In the genomic region with DNA sequence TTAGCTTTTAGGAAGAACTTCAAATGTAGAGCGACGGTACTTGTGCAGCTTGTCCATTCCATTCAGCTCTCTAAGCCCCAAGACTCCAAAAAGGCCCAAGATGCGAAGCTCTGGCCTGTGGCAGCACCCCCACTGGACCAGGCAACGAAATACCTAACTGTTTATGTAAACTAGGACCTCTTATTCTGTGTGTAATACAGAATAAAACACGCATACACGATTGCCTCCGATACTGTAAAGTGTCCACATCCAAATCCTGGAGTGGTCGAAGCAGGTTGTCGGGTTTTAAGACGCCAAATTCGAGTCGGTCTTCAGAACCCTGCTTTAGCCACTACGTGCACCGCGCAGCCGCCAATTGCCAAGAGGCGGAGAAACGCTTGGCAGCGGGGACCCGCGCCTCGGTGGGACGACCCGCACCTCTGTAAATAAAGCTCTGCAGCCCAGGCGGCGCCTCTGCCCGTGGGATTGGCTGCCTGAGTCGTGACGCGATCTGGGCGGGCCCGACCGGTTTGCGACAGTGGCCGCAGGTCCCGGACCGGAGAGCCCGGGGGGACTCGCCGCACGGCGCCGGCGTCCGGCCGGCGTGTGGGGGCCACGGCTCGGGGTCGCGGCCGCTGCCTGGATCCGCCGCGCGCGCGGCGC, we compare ENCODE assay signal across 8 mouse cellular contexts. TPM values are rescaled to one million over a fixed set of nuclear protein-coding genes. Genes with fewer than 3 reads are reported as not detected.
DNase-seq lines count a peak whose midpoint lies in the region; ATAC-seq and TF ChIP-seq lines count a peak whose summit lies in the region.

A gene (plus strand): TSS at position 462 of the 642 bp plus-strand sequence.

- peak within 1 kb of the TSS; percentile 74 for H3K4me2 ChIP-seq in embryonic facial prominence, embryonic 14.5 days (ENCODE audit: low read depth, low read length)
- H3K4me2 ChIP-seq in limb, embryonic 14.5 days (replicated peaks; ENCODE audit: low read depth, low read length, severe bottlenecking) = peak within 1 kb of the TSS; percentile 87
- peak within 1 kb of the TSS; percentile 89 for H3K4me2 ChIP-seq in midbrain, postnatal 0 days (ENCODE audit: low read depth, low read length, poor library complexity, severe bottlenecking)

- peak within 1 kb of the TSS; percentile 90 for H3K4me3 ChIP-seq in embryonic facial prominence, embryonic 14.5 days (ENCODE audit: low read depth, low read length)
- peak within 1 kb of the TSS; percentile 90 for H3K4me3 ChIP-seq in limb, embryonic 14.5 days (replicated peaks; ENCODE audit: low read length)
- H3K4me3 ChIP-seq in midbrain, postnatal 0 days (ENCODE audit: low read depth, low read length) = peak within 1 kb of the TSS; percentile 92

- H3K9me3 ChIP-seq in embryonic facial prominence, embryonic 14.5 days (ENCODE audit: control insufficient read depth, low read length) = peaks cover 7% of the 10 kb centered on the region
- H3K9me3 ChIP-seq in limb, embryonic 14.5 days (ENCODE audit: control insufficient read depth, low read length) = peaks cover 6% of the 10 kb centered on the region; the same call in 1 of the 2 replicates
- H3K9me3 ChIP-seq in midbrain, postnatal 0 days (ENCODE audit: low read length) = no peaks in the 10 kb centered on the region

- TF ChIP-seq CTCF in midbrain, postnatal 0 days (IDR thresholded peaks at IDR 0.05) = no peak; the same call in 1 of the 2 replicates

- no peaks in the 10 kb centered on the region for H3K4me1 ChIP-seq in embryonic facial prominence, embryonic 14.5 days (ENCODE audit: control insufficient read depth, insufficient read depth, low read length)
- no peaks in the 10 kb centered on the region for H3K4me1 ChIP-seq in limb, embryonic 14.5 days (ENCODE audit: control insufficient read depth, insufficient read depth, low read length)
- H3K4me1 ChIP-seq in midbrain, postnatal 0 days (ENCODE audit: insufficient read depth, low read length) = no peaks in the 10 kb centered on the region

- peak within 1 kb of the TSS; percentile 79 for H3K9ac ChIP-seq in embryonic facial prominence, embryonic 14.5 days (ENCODE audit: low read depth, low read length)
- H3K9ac ChIP-seq in limb, embryonic 14.5 days (ENCODE audit: low read depth, low read length, severe bottlenecking) = peak within 1 kb of the TSS; percentile 79
- H3K9ac ChIP-seq in midbrain, postnatal 0 days (replicated peaks; ENCODE audit: low read length, poor library complexity, severe bottlenecking) = peak within 1 kb of the TSS; percentile 62

- TF ChIP-seq POLR2A in limb, embryonic 14.5 days (IDR thresholded peaks at IDR 0.05; ENCODE audit: borderline replicate concordance, extremely low read depth, insufficient read depth, insufficient read length) = 0 out of 2 replicates have a peak, but pooled peaks have one; percentile 29

- 1% methylated on average over 23 of the region's 59 CpGs for WGBS in embryonic facial prominence, embryonic 14.5 days
- WGBS in limb, embryonic 14.5 days = under 1% methylated on average over 51 of the region's 59 CpGs
- WGBS in midbrain, postnatal 0 days = under 1% methylated on average over 59 of the region's 59 CpGs

- ATAC-seq in embryonic facial prominence, embryonic 14.5 days (ENCODE audit: low read depth) = peak; percentile 97
- peak; percentile 94 for ATAC-seq in limb, embryonic 14.5 days (ENCODE audit: low FRiP score, low read depth)
- peak; percentile 95 for ATAC-seq in midbrain, postnatal 0 days (ENCODE audit: low FRiP score)

- peaks cover 20% of the 10 kb centered on the region for H3K27me3 ChIP-seq in embryonic facial prominence, embryonic 14.5 days (replicated peaks; ENCODE audit: control insufficient read depth, insufficient read depth, low read length)
- no peaks in the 10 kb centered on the region for H3K27me3 ChIP-seq in limb, embryonic 14.5 days (ENCODE audit: control insufficient read depth, insufficient read depth, low read length)
- H3K27me3 ChIP-seq in midbrain, postnatal 0 days (ENCODE audit: insufficient read depth, low read length) = no peaks in the 10 kb centered on the region

- no peak within 1 kb of the TSS; the same call in 1 of the 2 replicates for H3K27ac ChIP-seq in embryonic facial prominence, embryonic 14.5 days (replicated peaks; ENCODE audit: low read depth, low read length)
- no peak within 1 kb of the TSS for H3K27ac ChIP-seq in limb, embryonic 14.5 days (replicated peaks; ENCODE audit: low read depth, low read length)
- no peak within 1 kb of the TSS; the same call in 1 of the 2 replicates for H3K27ac ChIP-seq in midbrain, postnatal 0 days (ENCODE audit: low read depth, low read length)

- H3K36me3 ChIP-seq in embryonic facial prominence, embryonic 14.5 days (ENCODE audit: control insufficient read depth, insufficient read depth, low read length) = no peaks in the 10 kb centered on the region
- no peaks in the 10 kb centered on the region for H3K36me3 ChIP-seq in limb, embryonic 14.5 days (ENCODE audit: control insufficient read depth, insufficient read depth, low read length)
- H3K36me3 ChIP-seq in midbrain, postnatal 0 days (ENCODE audit: insufficient read depth, low read length) = no peaks in the 10 kb centered on the region

- peak; percentile 86 for DNase-seq in 3134 (ENCODE audit: extremely low read depth, insufficient read length, low spot score)
- peak; percentile 97 for DNase-seq in adrenal gland, postnatal 36 days
- peak; percentile 93 for DNase-seq in embryonic facial prominence, embryonic 14.5 days (ENCODE audit: low spot score)
- DNase-seq in heart, adult 8-10 months (ENCODE audit: low spot score) = peak; percentile 91
- peak; percentile 94 for DNase-seq in kidney, adult 9 months
- peak; percentile 86 for DNase-seq in limb, embryonic 14.5 days (ENCODE audit: low spot score)
- peak; percentile 89 for DNase-seq in midbrain, postnatal 0 days (ENCODE audit: low spot score)
- peak; percentile 70 to 78 for DNase-seq in spleen, postnatal 14 days (ENCODE audit: low spot score in 2 of 2)

RNA-seq across cellular contexts. Expression of the gene that starts here (rescaled TPM):
- total RNA-seq in adrenal gland, postnatal 36 days (2021) = 10 to 100 TPM; 18.6 to 56.8 TPM
- polyA plus RNA-seq in embryonic facial prominence, embryonic 14.5 days (2014; fragmentation: Nextera tagmentation; extraction: Ambion mirVana) = 12.9 and 13.3 TPM in 2 replicates
- total RNA-seq in heart, adult 8-10 months (2022) = 10 to 100 TPM in 2 of 4 experiments, 1 to 10 TPM in 2; 9.6 to 12.6 (median 10.1) TPM
- 7.5 and 8.0 TPM in 2 replicates for polyA plus RNA-seq in limb, embryonic 14.5 days (2012; rRNA removed)
- 16.5 and 20.0 TPM in 2 replicates for polyA plus RNA-seq in limb, embryonic 14.5 days (2014; fragmentation: Nextera tagmentation; extraction: Ambion mirVana)
- 2.9 and 3.0 TPM in 2 replicates for total RNA-seq in midbrain, postnatal 0 days (2014; rRNA removed)
- 8.7 and 11.5 TPM in 2 replicates for polyA plus RNA-seq in midbrain, postnatal 0 days (2015; fragmentation: Nextera tagmentation; extraction: Ambion mirVana)
